Mouse (Mus musculus) heart, embryonic 16.5 days (tissue): ENCODE data around the gene Timm10. TPM values are rescaled to one million over a fixed set of nuclear protein-coding genes. Genes with fewer than 3 reads are reported as not detected.

Experiments used
- ATAC-seq: fragments of 200-750 bp; cut with Nextera tagmentation; replicated peaks from 2 replicates; pipeline ENCODE4 v1.8.0; 2017; ENCODE audit warnings: moderate number of reproducible peaks; ENCODE audit not compliant: insufficient read depth, low FRiP score; ENCODE audit errors: extremely low read depth
- H3K27ac ChIP-seq: fragments of 300-500 bp; sonication (generic); 2 replicates; pipeline ENCODE4 v1.5.1; 2014; ENCODE audit warnings: mild to moderate bottlenecking, low read length, control low read depth, moderate library complexity
- H3K27me3 ChIP-seq: fragments of 300-500 bp; sonication (generic); 2 replicates; pipeline ENCODE4 v1.6.1; 2014; ENCODE audit warnings: low read length, mixed read lengths; ENCODE audit not compliant: control insufficient read depth, insufficient read depth
- H3K36me3 ChIP-seq: fragments of 300-500 bp; sonication (generic); 2 replicates; pipeline ENCODE4 v1.6.1; 2014; ENCODE audit not compliant: control insufficient read depth, insufficient read depth
- H3K4me1 ChIP-seq: fragments of 300-500 bp; sonication (generic); 2 replicates; pipeline ENCODE4 v1.6.1; 2014; ENCODE audit warnings: low read length, mixed read lengths; ENCODE audit not compliant: control insufficient read depth, insufficient read depth
- H3K4me2 ChIP-seq: fragments of 300-500 bp; sonication (generic); 2 replicates; pipeline ENCODE4 v1.6.1; 2014; ENCODE audit warnings: low read depth, mild to moderate bottlenecking, control low read depth, low read length
- H3K4me3 ChIP-seq: fragments of 300-500 bp; sonication (generic); 2 replicates; pipeline ENCODE4 v1.5.1; 2014; ENCODE audit warnings: mild to moderate bottlenecking, control low read depth, low read length
- H3K9ac ChIP-seq: fragments of 300-500 bp; sonication (generic); 2 replicates; pipeline ENCODE4 v1.6.1; 2014; ENCODE audit warnings: low read length, control low read depth
- H3K9me3 ChIP-seq: fragments of 300-500 bp; sonication (generic); replicated peaks from 2 replicates; pipeline ENCODE4 v1.6.1; 2016; ENCODE audit warnings: low read length; ENCODE audit not compliant: control insufficient read depth
- WGBS: fragments of 180-500 bp; shearing (Covaris S2); extraction: QIAGEN DNeasy Blood & Tissue Kit; methylation state at CpG from one replicate; pipeline ENCODE4 v1.1.7; 2014; 5-methylcytosine and 5-hydroxymethylcytosine counted together
- polyA plus RNA-seq: library from polyadenylated mRNA; unstranded; fragments of >200 nt; fragmentation: Nextera tagmentation; extraction: Ambion mirVana; gene quantifications from 2 replicates; pipeline ENCODE4 v1.2.1, GENCODE M21; 2015

Gene Timm10
- polyA plus RNA-seq, 1 experiment from 2014 or later, result 92.9 TPM

- Histone ChIP-seq H3K4me1 (peaks cover 7% of the 10 kb centered on the region), H3K9me3 (no peaks in the 10 kb centered on the region), H3K27me3 (peaks cover 15% of the 10 kb centered on the region), H3K27ac (no peak overlapping the region), H3K9ac (no peak overlapping the region), H3K4me3 (no peak overlapping the region), H3K4me2 (no peak overlapping the region), H3K36me3 (peaks cover 8% of the 10 kb centered on the region)
- WGBS, result 72% methylated on average over 3 of the region's 3 CpGs
- ATAC-seq, result no peak
Observed at GRCm38 (mm10) chr2:84861430-84861829, 34.6 kb downstream of the Timm10 start.

- Histone ChIP-seq H3K4me2 (no peak overlapping the region), H3K9me3 (no peaks in the 10 kb centered on the region), H3K9ac (no peak overlapping the region), H3K4me3 (no peak overlapping the region), H3K4me1 (peaks cover 7% of the 10 kb centered on the region), H3K27ac (no peak overlapping the region), H3K36me3 (peaks cover 8% of the 10 kb centered on the region), H3K27me3 (peaks cover 23% of the 10 kb centered on the region)
- no peak for ATAC-seq
- 71% methylated on average over 3 of the region's 3 CpGs for WGBS
Observed at GRCm38 (mm10) chr2:84862231-84862630, 35.4 kb downstream of the Timm10 start.

DNA sequence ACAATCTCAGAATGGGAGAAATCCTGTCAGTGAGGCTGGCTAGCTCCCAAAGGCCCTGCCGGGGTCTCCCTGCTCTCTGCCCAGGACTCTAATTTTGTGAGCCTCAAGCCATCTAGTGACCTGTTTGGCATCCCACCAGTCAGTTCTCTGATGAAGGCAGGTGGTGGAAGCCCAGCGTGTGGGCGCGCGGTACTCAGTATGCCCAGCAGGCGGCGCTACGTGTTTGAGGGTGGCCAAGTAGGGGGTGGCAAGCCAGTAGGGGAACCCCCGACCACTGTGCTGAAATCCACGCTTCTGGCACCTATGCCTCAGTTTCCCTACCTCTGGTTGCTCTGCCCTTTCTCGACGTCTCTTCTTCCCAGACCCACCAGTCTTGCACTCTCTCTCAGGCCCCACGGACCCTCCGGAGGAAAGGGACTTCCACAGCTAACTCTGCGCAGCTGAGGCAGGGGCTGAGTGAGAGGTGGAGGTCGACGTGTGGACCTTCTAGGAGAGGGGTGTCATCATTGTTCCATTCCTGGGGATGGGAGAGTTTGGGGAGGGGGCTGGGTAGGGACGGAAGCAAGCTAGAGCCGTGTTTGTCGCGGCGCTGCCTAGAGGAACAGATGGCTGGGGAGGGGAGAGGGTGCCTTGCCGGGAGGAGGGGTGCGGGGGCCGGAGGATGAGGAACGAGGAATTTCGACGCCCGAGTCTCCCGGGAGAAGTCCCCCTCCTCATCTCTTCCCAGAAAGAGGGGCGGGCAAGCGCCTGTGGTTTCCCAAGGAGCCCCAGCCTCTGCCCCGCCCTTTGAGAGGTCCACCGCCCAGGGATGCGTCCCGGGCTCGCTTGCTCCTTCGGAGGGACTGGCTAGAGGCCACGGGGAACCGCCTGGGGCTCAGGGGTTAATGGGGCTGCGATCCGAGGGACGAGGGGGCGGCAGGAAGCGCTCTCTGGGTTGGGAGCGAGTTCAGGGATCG is 39.1 kb downstream of the Timm10 start:
- WGBS, result 1% methylated on average over 47 of the region's 47 CpGs

GRCm38 (mm10) chr2:84868521-84868943 is 41.7 kb downstream of the Timm10 start:
- Histone ChIP-seq H3K9me3 (no peaks in the 10 kb centered on the region), H3K27me3 (peaks cover 72% of the 10 kb centered on the region), H3K27ac (no peak overlapping the region), H3K36me3 (no peaks in the 10 kb centered on the region), H3K4me1 (peaks cover 15% of the 10 kb centered on the region), H3K4me3 (no peak overlapping the region), H3K4me2 (no peak overlapping the region), H3K9ac (no peak overlapping the region)
- WGBS, result 8% methylated on average over 5 of the region's 5 CpGs
- ATAC-seq, result no peak

More for the DNA sequence above, 39.1 kb downstream of the Timm10 start:
- peak overlapping the region; percentile 24 for H3K9ac ChIP-seq
- H3K4me3 ChIP-seq, result peak overlapping the region; percentile 43
- no peak overlapping the region for H3K27ac ChIP-seq
- H3K4me1 ChIP-seq, result peaks cover 7% of the 10 kb centered on the region
- peaks cover 46% of the 10 kb centered on the region for H3K27me3 ChIP-seq
- H3K36me3 ChIP-seq, result peaks cover 5% of the 10 kb centered on the region; the same call in 1 of the 2 replicates
- no peak for ATAC-seq
- no peaks in the 10 kb centered on the region for H3K9me3 ChIP-seq
- peak overlapping the region; percentile 69 for H3K4me2 ChIP-seq

DNA sequence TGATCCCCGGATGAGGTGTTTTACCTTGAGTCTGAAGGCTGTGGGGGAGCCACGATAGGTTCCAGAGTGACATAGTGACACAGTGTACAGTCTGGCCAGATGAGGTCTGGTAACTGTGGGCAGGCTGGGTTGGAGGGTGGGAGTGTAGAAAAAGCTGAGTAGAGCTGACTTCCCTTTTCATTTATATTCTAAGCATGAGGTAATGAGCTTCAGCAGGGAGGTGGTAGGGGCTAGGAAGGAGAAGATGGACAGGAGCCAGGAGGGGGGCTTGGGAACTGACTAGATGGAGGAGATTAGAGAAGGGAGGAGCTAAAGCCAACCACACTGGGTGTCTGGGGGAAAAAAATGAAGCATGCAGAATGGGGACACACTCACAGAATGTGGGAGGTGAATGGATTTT is 42.2 kb downstream of the Timm10 start:
- no peak for ATAC-seq
- Histone ChIP-seq H3K36me3 (no peaks in the 10 kb centered on the region), H3K9ac (no peak overlapping the region), H3K4me2 (no peak overlapping the region), H3K4me3 (no peak overlapping the region), H3K4me1 (peaks cover 15% of the 10 kb centered on the region), H3K27ac (no peak overlapping the region), H3K9me3 (no peaks in the 10 kb centered on the region), H3K27me3 (peaks cover 76% of the 10 kb centered on the region)
- WGBS, result 46% methylated on average over 2 of the region's 2 CpGs

- no peak for ATAC-seq
- 57% methylated on average over 4 of the region's 4 CpGs for WGBS
- no peaks in the 10 kb centered on the region for H3K36me3 ChIP-seq
- H3K4me1 ChIP-seq, result peaks cover 14% of the 10 kb centered on the region
- peaks cover 86% of the 10 kb centered on the region for H3K27me3 ChIP-seq
- H3K4me2 ChIP-seq, result no peak overlapping the region
- H3K9me3 ChIP-seq, result no peaks in the 10 kb centered on the region
- H3K27ac ChIP-seq, result no peak overlapping the region
- H3K4me3 ChIP-seq, result no peak overlapping the region
- no peak overlapping the region for H3K9ac ChIP-seq
Observed at GRCm38 (mm10) chr2:84870623-84871160, 43.9 kb downstream of the Timm10 start.

- peak; percentile 65 for ATAC-seq
- H3K9ac ChIP-seq, result peak overlapping the region; percentile 54
- no peaks in the 10 kb centered on the region for H3K9me3 ChIP-seq
- no peak overlapping the region for H3K27ac ChIP-seq
- peak overlapping the region; percentile 60 for H3K4me3 ChIP-seq
- peak overlapping the region; percentile 88 for H3K4me2 ChIP-seq
- WGBS, result 1% methylated on average over 78 of the region's 78 CpGs
- H3K36me3 ChIP-seq, result no peaks in the 10 kb centered on the region
- peaks cover 84% of the 10 kb centered on the region for H3K27me3 ChIP-seq
- peaks cover 8% of the 10 kb centered on the region for H3K4me1 ChIP-seq
Observed at GRCm38 (mm10) chr2:84872105-84872716, 45.4 kb downstream of the Timm10 start.

DNA sequence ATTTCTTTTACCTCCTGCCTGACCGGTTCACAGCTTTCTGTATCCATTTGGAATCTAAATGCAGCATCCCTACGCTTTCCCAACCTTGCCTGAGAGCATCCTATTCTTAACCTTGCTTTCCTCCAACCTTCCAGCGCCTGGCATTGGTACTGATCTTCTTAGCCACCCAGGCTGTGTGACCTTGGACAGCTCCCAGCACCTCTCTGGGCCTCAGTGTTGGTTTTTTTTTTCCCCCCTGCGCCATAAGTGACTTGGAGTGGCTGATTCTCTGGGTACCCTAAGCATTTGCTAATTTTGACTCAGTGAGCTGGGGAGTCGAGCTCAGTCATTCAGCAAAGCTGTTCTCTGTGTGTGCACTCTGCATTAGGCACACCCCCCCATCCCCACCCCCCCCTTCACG is 49.0 kb downstream of the Timm10 start:
- Histone ChIP-seq H3K36me3 (no peaks in the 10 kb centered on the region), H3K4me1 (peaks cover 8% of the 10 kb centered on the region), H3K9me3 (no peaks in the 10 kb centered on the region), H3K27ac (no peak overlapping the region), H3K4me2 (no peak overlapping the region), H3K27me3 (peaks cover 74% of the 10 kb centered on the region), H3K9ac (no peak overlapping the region), H3K4me3 (no peak overlapping the region)
- WGBS, result 33% methylated on average over 6 of the region's 6 CpGs
- no peak for ATAC-seq
